Mouse (Mus musculus) erythroblast, adult 5-6 weeks (primary cell): ENCODE data around the gene Gpr55. TPM values are rescaled to one million over a fixed set of nuclear protein-coding genes. Genes with fewer than 3 reads are reported as not detected.

ENCODE experiments used
- ATAC-seq: replicated peaks from 2 replicates; pipeline ENCODE4 v1.8.0; 2016; ENCODE audit warnings: moderate number of reproducible peaks, mild to moderate bottlenecking, moderate TSS enrichment, inconsistent platforms; ENCODE audit not compliant: poor library complexity, low FRiP score, severe bottlenecking
- total RNA-seq, 2 experiments: library from RNA; stranded (forward) in 1 of 2; stranded (reverse) in 1 of 2; fragments of 150-400 nt in 1 of 2; fragments of 200-764, 138-1000 nt in 1 of 2; gene quantifications; 2 replicates each; pipeline versions ENCODE4 v1.2.3 to v1.2.4; 2015 to 2017; ENCODE audit warnings: low replicate concordance in 2 of 2

Gpr55 gene
- total RNA-seq, 2 experiments from 2014 or later: 0.34 TPM; not detected in 1

GRCm38 (mm10) chr1:85959129-85959888 is 1.5 kb downstream of the Gpr55 start:
- ATAC-seq: no peak

DNA sequence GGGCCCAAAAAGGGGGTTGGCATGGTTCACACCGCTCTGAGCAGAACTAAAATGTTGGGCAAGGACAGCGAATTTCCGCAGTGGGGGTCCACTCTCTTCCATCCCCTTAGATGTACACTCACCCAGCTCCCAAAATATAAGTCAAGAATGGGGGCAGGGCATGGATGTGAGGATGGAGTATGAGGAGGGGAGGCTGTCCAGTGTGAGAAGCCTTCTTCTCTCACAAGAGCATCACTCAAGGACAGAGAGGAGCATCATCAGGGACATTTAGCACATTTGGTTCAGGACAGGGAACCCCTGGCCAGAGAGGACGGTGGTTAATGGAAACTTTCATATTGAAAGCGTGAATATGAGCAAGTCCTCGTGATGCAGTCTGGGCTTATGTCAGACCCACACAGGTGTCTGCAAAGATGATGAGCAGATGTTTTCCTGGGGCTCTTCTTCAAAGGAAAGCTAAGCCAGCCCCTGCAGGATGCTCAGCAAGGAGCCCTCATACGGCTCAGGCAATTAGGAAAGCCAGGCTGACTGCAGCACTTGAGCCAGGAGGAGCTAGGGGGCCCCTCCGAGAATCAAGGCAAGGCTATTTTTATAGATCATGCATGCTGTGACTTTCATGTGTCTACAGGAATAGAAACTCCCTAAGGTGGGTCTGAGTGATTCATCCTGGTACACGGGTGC is 2.7 kb downstream of the Gpr55 start:
- ATAC-seq: no peak

DNA sequence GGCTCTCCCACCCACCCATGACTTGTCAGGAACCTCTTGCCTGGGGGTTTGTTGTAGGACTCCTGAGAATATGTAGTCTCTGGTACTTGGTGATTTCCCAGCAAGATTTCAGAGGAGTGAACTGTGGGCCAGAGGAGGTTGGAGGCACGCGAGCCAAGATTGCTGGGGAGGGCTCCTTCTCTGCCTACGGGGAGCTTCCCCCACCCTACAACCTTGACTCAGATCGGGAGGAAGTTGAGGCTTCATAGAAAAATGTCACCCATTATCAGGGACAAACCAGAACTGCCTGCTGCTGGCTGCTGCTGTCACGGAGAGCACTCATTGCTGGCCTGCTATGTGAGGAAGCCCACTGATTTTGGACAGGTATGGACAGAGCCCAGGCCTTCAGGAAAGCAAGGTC is 3.5 kb downstream of the Gpr55 start:
- ATAC-seq: no peak

GRCm38 (mm10) chr1:85955150-85955549 is 5.7 kb downstream of the Gpr55 start:
- no peak for ATAC-seq

DNA sequence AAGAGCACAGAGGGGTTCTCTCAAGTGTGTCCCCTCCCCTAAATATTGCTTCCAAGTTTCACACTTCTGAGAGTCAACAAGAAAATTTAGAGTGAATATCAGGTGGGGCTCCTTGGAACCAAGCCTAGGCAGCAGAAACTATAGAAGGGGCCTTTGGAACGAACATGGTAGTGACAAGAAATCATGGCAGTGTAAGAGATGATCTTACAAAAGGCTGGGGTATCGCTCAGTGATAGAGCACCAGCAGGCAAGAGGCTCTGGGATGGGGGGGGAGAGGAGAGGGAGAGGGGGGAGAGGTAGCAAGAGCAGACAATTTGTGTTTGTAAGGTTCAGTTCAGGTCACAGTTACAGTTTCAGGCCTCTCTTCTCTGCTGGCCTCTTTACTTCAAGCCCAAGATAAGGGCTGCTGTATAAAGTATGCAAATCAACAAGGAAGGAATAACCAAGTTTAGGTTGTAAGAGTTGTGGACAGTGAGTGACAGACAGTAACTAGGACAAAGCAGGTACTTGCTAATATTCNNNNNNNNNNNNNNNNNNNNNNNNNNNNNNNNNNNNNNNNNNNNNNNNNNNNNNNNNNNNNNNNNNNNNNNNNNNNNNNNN is 11.6 kb downstream of the Gpr55 start:
- ATAC-seq: no peak

DNA sequence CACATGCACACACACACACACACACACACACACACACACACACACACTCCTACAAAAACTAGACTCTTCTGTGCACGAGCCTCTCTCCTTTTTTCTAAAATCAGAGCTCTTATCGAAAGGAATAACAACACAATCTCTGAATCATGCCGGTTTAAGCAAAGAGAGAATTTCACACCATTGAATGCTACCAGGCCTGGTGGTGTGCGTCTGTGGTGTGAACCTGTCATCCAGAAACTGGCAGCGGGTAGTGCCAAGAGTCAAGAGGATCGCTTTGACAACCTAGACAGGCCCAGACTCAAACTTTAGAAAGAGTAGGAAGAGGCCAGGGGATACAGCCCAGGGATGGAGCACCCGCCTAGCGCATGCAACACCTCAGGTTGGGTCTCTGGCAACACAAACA is 18.5 kb downstream of the Gpr55 start:
- ATAC-seq: no peak

DNA sequence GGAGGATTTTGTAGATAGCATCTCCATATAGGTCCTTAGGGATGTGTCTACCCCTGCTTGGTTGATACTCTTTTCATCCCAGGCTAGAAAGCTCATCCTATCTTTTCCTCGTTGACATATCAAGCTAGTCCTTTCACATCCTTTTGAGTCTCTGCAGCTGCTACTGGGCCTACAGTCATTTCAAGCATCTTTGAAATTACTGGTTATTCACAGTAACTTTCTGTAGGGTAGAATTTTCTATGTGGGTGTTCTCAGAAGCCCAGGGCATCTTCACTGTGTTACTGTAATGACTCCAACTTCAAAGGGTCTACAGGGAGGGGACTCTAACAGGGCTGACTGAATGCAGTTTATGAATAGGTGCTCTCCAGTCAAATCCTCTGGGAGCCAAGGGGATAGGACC is 23.5 kb downstream of the Gpr55 start:
- no peak for ATAC-seq

DNA sequence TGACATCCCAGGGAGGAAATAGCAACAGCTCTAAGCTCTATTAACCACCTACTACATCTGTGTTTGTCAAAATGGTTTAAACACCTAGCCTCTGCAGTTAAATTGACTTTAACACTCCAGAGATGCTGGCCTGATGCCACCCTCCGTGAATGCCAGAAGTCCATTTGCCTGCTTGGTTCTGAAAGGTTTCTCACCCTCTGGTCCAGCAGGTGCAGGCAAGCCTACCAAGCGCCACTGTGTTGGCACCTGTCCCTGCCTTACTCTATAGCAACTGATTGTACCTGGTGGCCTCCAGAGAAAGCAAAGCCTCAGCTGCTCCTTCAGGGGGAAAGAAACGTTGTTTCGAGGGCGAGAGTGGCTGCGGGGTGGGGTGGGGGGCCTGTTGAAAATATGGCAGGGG is 24.5 kb downstream of the Gpr55 start:
- no peak for ATAC-seq

GRCm38 (mm10) chr1:85935148-85935852 is 25.5 kb downstream of the Gpr55 start:
- ATAC-seq: no peak

GRCm38 (mm10) chr1:85934560-85934959 is 26.2 kb downstream of the Gpr55 start:
- ATAC-seq: no peak

- no peak for ATAC-seq
Measured at GRCm38 (mm10) chr1:85933631-85934465, 27.0 kb downstream of the Gpr55 start.

DNA sequence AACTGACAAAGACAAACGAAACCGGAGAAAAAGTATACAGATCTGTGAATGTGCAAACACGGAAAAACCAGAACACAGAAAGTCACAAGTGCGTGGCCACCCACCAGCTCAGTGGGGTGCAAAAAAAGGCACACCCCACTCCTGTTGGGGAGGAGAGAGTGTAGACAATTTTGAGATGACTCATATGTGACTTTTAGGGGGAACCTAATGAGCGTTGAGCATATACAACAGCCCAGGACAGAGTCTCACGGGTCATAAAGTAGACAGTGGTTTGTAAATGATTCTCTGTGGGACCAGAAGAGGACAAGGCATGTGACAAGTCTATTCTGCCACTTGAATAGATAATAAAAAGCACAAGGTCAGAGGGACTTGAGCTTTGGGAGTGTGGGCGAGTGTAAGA is 27.6 kb downstream of the Gpr55 start:
- no peak for ATAC-seq

GRCm38 (mm10) chr1:85931170-85931569 is 29.6 kb downstream of the Gpr55 start:
- ATAC-seq: no peak

DNA sequence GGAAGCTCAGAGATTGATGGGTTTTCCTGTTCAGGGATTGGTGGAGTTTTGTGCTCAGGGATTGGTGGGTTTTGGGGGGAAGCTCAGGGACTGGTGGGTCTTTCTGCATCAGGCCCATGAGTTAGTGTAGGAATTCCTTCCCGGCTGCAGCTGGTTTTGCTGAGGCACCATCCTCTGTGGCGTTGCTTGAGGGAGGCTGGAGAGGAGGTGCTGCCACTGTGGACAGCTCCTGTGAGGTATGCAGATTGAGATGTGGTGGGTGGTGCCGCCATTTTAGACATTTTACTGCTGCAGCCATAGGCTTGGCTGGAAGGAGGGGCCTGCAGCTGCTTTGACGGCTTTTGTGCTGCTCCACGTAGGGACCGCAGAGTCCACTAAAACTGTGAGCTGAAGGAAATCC is 31.4 kb downstream of the Gpr55 start:
- ATAC-seq: no peak

DNA sequence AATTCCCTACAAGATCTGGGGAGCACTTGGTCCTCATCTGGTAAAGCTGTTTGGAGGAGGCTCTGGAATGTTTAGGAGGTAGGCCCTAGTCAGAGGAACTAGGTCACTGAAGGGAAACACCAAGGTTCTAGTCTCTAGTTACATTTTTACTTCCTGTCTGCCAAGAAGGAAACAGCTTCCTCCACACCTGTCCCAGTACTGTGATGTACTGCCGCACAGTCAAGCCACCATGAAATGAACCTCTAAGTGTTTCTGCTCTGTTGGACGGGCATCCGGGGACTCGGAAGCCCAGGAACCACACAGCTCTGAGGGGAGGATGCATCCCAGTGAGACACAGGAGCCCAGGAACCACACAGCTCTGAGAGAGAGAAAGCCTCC is 32.1 kb downstream of the Gpr55 start:
- no peak for ATAC-seq

GRCm38 (mm10) chr1:85928057-85928687 is 32.6 kb downstream of the Gpr55 start, which contains the start of gene 4933407L21Rik:
4933407L21Rik (plus strand) TSS chr1:85928483.
- no peak for ATAC-seq

DNA sequence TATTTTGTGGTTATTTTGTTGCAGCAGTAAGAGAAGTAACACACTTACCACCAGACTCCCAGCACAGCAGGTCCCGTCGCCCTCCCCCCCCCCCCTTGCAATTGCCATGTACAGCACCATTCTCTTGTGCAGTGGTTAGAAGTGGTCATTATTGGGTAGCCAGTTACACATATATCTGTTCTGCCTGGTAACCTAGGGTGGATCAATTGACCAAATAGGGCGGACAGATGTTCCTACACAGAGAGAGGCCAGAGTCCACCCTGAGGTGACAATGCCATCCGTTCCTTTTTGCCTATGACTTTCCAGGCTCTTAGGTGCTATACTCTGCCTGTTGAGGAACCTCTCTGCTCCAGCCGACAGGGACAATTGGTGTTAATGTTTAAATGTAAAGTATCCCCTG is 35.6 kb downstream of the Gpr55 start:
- ATAC-seq: no peak

GRCm38 (mm10) chr1:85922865-85923211 is 38.0 kb downstream of the Gpr55 start:
- 0 out of 2 replicates have a peak, but pooled peaks have one; percentile 33 for ATAC-seq

DNA sequence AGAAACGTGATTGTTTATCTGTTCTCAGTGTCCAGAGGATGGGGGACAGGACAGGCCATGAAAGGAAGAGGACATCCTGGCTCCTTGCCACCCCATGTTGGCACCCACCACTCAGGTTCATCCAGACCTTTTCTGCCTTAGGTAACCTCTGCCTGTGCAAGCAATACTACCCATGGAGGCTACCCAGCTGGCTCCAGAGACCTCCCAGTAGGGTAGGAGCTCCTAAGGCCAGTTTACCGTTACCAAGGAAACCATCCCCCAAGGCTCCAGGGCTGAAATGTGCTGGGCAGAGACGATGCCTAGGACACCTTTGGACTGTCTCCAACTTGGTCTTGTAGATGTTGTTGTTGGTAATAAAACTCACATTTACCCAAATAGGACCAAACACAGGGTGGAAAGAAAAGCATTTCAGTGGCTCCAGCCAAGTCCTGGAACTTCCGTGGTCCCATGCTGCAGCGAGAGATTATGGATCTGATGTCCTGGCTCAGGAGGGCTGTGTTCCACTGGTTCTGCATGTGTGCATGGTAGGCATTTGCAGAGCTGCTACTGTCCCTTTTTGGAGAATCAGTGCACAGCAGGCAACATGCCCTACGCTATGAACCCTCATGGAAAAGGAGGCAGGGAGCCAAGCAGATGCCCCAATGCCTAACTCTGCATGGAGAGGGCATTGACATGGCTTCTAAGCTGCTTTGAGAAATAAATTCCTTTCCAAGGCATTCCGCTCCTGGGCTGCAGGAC is 38.5 kb downstream of the Gpr55 start:
- ATAC-seq: no peak
